Mouse (Mus musculus): ENCODE results near the gene Slc26a11. TPM values are rescaled to one million over a fixed set of nuclear protein-coding genes. Genes with fewer than 3 reads are reported as not detected.

Gene Slc26a11
- polyA plus RNA-seq, 2 experiments from 2014 or later = 8.5 to 17.3 TPM

- no peak for ATAC-seq
These were observed 47.3 kb downstream of the Slc26a11 start for GRCm38 (mm10) chr11:119402501-119403160.

GRCm38 (mm10) chr11:119404627-119405026 lies 49.3 kb downstream of the Slc26a11 start:
- no peak for ATAC-seq

GRCm38 (mm10) chr11:119407381-119407780 lies 52.0 kb downstream of the Slc26a11 start:
- no peak for ATAC-seq

GRCm38 (mm10) chr11:119407977-119408376 lies 52.6 kb downstream of the Slc26a11 start:
- ATAC-seq = no peak

GRCm38 (mm10) chr11:119419327-119420118 lies 64.2 kb downstream of the Slc26a11 start:
- no peak for ATAC-seq

GRCm38 (mm10) chr11:119420426-119420825 lies 65.1 kb downstream of the Slc26a11 start:
- ATAC-seq = no peak

- no peak for ATAC-seq
These were observed 72.1 kb downstream of the Slc26a11 start for GRCm38 (mm10) chr11:119427431-119427830.

GRCm38 (mm10) chr11:119427986-119428385 lies 72.6 kb downstream of the Slc26a11 start:
- no peak for ATAC-seq

- ATAC-seq = peak; percentile 89
These were observed 73.3 kb downstream of the Slc26a11 start for GRCm38 (mm10) chr11:119428649-119429136.

Other genes starting within 250 kb of the Slc26a11 start
- under 1 TPM; 0.75 to 0.78 TPM for gene Tbc1d16, start 127.1 kb upstream of the Slc26a11 start, polyA plus RNA-seq (2017; shearing (Covaris generic))
- 1 to 10 TPM; 1.0 to 2.0 TPM for gene Ccdc40, start 127.0 kb upstream of the Slc26a11 start, polyA plus RNA-seq (2017; shearing (Covaris generic))
- gene Gaa, start 87.7 kb upstream of the Slc26a11 start, polyA plus RNA-seq (2017; shearing (Covaris generic)) = 10 to 100 TPM in 1 of 2 experiments, 1 to 10 TPM in 1; 5.9 to 11.6 TPM
- 100 to 1,000 TPM; 170 to 190 TPM for gene Eif4a3, start 55.5 kb upstream of the Slc26a11 start, polyA plus RNA-seq (2017; shearing (Covaris generic))
- gene Card14, start 47.8 kb upstream of the Slc26a11 start, polyA plus RNA-seq (2017; shearing (Covaris generic)) = under 1 TPM in 1 of 2 experiments, not detected in 1; 0.25 TPM
- gene Sgsh, start within 50 bp of the Slc26a11 start, polyA plus RNA-seq (2017; shearing (Covaris generic)) = 10 to 100 TPM in 1 of 2 experiments, 1 to 10 TPM in 1; 7.4 to 13.7 TPM
- 10 to 100 TPM; 43.2 to 52.8 TPM for gene Rnf213, start 37.5 kb downstream of the Slc26a11 start, polyA plus RNA-seq (2017; shearing (Covaris generic))
- 10 to 100 TPM; 11.9 to 15.2 TPM for gene Endov, start 135.8 kb downstream of the Slc26a11 start, polyA plus RNA-seq (2017; shearing (Covaris generic))
- not detected for gene Nptx1, start 192.2 kb downstream of the Slc26a11 start, polyA plus RNA-seq (2017; shearing (Covaris generic))
- gene Rptor, start 247.3 kb downstream of the Slc26a11 start, polyA plus RNA-seq (2017; shearing (Covaris generic)) = 1 to 10 TPM; 6.1 to 6.6 TPM